Mouse (Mus musculus) liver, embryonic 14.5 days (tissue): ENCODE results near the gene Dalrd3. TPM values are rescaled to one million over a fixed set of nuclear protein-coding genes. Genes with fewer than 3 reads are reported as not detected.

Experiments
- ATAC-seq: fragments of 200-750 bp; cut with Nextera tagmentation; 2 replicates; pipeline ENCODE4 v1.8.0; 2017; ENCODE audit warnings: moderate number of reproducible peaks, mild to moderate bottlenecking, moderate library complexity; ENCODE audit not compliant: insufficient read depth
- DNase-seq, 3 experiments: peaks; one replicate each; pipeline ENCODE4 v3.0.0-alpha.2; 2012 to 2013; ENCODE audit warnings: low read depth in 3 of 3, low spot score in 3 of 3
- H3K27ac ChIP-seq: fragments of 300-500 bp; sonication (generic); 2 replicates; pipeline ENCODE4 v1.5.1; 2014; ENCODE audit warnings: moderate library complexity, mild to moderate bottlenecking, control low read depth, inconsistent platforms
- H3K27me3 ChIP-seq: fragments of 300-500 bp; sonication (generic); 2 replicates; pipeline ENCODE4 v1.6.1; 2014; ENCODE audit warnings: mild to moderate bottlenecking, low read length, moderate library complexity; ENCODE audit not compliant: control insufficient read depth, insufficient read depth
- H3K36me3 ChIP-seq: fragments of 300-500 bp; sonication (generic); replicated peaks from 2 replicates; pipeline ENCODE4 v1.6.1; 2014; ENCODE audit warnings: low read depth; ENCODE audit not compliant: control insufficient read depth, insufficient read depth
- H3K4me1 ChIP-seq, 2 experiments: fragments of 200-500 bp in 1 of 2; fragments of 300-500 bp in 1 of 2; sonication (generic) in 1 of 2; replicated peaks; 2 replicates each; pipeline ENCODE4 v1.6.1; 2012 to 2014; ENCODE audit warnings: antibody characterized with exemption in 1 of 2, inconsistent platforms in 1 of 2, low read length in 1 of 2; ENCODE audit not compliant: control insufficient read depth in 2 of 2, insufficient read depth in 2 of 2
- H3K4me2 ChIP-seq: fragments of 300-500 bp; sonication (generic); 2 replicates; pipeline ENCODE4 v1.6.1; 2014; ENCODE audit warnings: low read depth, mild to moderate bottlenecking, control low read depth, moderate library complexity
- H3K4me3 ChIP-seq, 2 experiments: fragments of 200-500 bp in 1 of 2; fragments of 300-500 bp in 1 of 2; sonication (generic) in 1 of 2; 2 replicates each; pipeline ENCODE4 v1.5.1; 2012 to 2014; ENCODE audit warnings: low read depth in 2 of 2, low read length in 2 of 2, mild to moderate bottlenecking in 2 of 2, control low read depth in 1 of 2, inconsistent platforms in 1 of 2, moderate library complexity in 1 of 2; ENCODE audit not compliant: insufficient read depth in 1 of 2
- H3K9ac ChIP-seq: fragments of 300-500 bp; sonication (generic); replicated peaks from 2 replicates; pipeline ENCODE4 v1.6.1; 2014; ENCODE audit warnings: mild to moderate bottlenecking, control low read depth, moderate library complexity
- H3K9me3 ChIP-seq: fragments of 300-500 bp; sonication (generic); 2 replicates; pipeline ENCODE4 v1.6.1; 2016; ENCODE audit warnings: low read length, mixed read lengths; ENCODE audit not compliant: control insufficient read depth
- CTCF ChIP-seq: IDR thresholded peaks from 2 replicates; pipeline ENCODE4 v1.5.1; 2016; ENCODE audit warnings: antibody characterized with exemption, low read depth, control low read depth
- EP300 ChIP-seq: IDR thresholded peaks from 2 replicates; pipeline ENCODE4 v1.6.1; 2016; ENCODE audit warnings: antibody characterized with exemption, low read depth
- WGBS: fragments of 180-500 bp; shearing (Covaris S2); extraction: QIAGEN DNeasy Blood & Tissue Kit; methylation state at CpG from one replicate; pipeline ENCODE4 v1.1.7; 2014; ENCODE audit not compliant: insufficient replicate concordance; 5-methylcytosine and 5-hydroxymethylcytosine counted together
- polyA plus RNA-seq, 2 experiments: library from polyadenylated mRNA; depleted of rRNA in 1 of 2; stranded (reverse) in 1 of 2; unstranded in 1 of 2; fragments of >200 nt; fragmentation: Nextera tagmentation in 1 of 2; extraction: Ambion mirVana in 1 of 2; gene quantifications; 2 replicates each; pipeline versions ENCODE4 v1.2.1 to v1.2.3; 2012 to 2014

The Dalrd3 gene
- polyA plus RNA-seq, 2 experiments: 26.4 to 43.8 TPM

DNA sequence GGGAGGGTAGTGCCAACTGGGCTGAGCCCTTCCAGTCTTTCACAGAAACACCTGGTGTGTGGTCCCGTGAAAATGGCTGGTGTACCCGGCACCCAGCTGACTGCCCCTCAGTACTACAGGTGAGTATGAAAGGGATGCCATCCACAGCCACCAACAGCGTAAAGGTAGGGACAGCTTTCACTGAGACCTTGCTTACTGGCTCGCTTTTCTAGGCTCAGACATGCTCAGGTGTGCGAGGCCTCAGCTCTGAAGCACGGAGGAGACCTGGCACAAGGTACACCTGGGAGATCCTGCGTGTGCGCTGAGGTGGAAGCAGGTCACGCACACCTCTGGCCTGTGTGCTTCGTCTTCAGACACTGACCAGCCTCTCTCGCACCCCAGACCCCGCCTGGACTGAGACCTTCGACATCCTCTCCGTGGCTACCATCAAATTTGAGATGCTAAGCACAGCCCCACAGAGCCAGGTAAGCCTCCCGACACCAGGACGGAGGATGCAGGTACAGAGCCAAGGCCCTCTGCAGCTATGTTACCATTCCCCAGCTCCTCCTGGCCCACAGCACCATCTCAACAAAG lies 1.8 kb downstream of the Dalrd3 start:
- Histone ChIP-seq H3K9ac (no peak overlapping the region), H3K4me3 (no peak overlapping the region), H3K4me2 (no peak overlapping the region), H3K36me3 (peaks cover 6% of the 10 kb centered on the region), H3K27me3 (no peaks in the 10 kb centered on the region), H3K9me3 (no peaks in the 10 kb centered on the region), H3K4me1 (peaks cover 12 to 17% of the 10 kb centered on the region in 2 experiments), H3K27ac (no peak overlapping the region)
- DNase-seq: no peak
- 86% methylated on average over 16 of the region's 16 CpGs for WGBS
- ATAC-seq: no peak
- TF ChIP-seq EP300: no peak

DNA sequence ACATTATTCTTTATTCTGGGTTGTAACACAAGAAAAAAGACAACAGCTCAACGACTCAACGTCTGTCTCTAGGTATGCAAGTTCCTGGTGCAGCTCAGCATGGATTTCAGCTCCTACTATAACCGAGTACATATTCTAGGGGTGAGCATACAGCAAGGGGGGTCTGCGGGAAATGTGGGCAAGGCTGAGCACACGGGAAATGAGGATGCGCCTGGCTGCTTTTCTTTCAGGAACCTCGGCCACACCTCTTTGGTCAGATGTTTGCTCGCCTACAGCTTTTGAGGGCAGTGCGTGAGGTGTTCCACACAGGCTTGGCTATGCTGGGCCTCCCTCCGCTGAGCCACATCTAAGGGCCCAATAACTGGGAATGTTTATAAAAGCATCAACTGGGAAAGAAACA lies 2.6 kb downstream of the Dalrd3 start:
- peaks cover 12 to 17% of the 10 kb centered on the region in 2 experiments for H3K4me1 ChIP-seq
- 72% methylated on average over 10 of the region's 10 CpGs for WGBS
- no peak overlapping the region for H3K4me2 ChIP-seq
- no peaks in the 10 kb centered on the region for H3K27me3 ChIP-seq
- no peak overlapping the region for H3K4me3 ChIP-seq
- ATAC-seq (no peak), DNase-seq (no peak)
- TF ChIP-seq EP300 (no peak), CTCF (no peak)
- no peaks in the 10 kb centered on the region for H3K9me3 ChIP-seq
- no peak overlapping the region for H3K9ac ChIP-seq
- H3K36me3 ChIP-seq: peaks cover 6% of the 10 kb centered on the region
- H3K27ac ChIP-seq: no peak overlapping the region

- ATAC-seq (no peak), DNase-seq (no peak)
- 66% methylated on average over 26 of the region's 26 CpGs for WGBS
- H3K27me3 ChIP-seq: no peaks in the 10 kb centered on the region
- H3K4me1 ChIP-seq: peaks cover 3 to 13% of the 10 kb centered on the region in 2 experiments
- no peak overlapping the region for H3K4me2 ChIP-seq
- H3K9me3 ChIP-seq: no peaks in the 10 kb centered on the region
- peaks cover 6% of the 10 kb centered on the region for H3K36me3 ChIP-seq
- H3K27ac ChIP-seq: no peak overlapping the region
- no peak overlapping the region for H3K4me3 ChIP-seq
- no peak overlapping the region for H3K9ac ChIP-seq
- TF ChIP-seq CTCF (peak; percentile 78), EP300 (no peak)
Measured at GRCm38 (mm10) chr9:108573774-108574690, 4.3 kb downstream of the Dalrd3 start.

- H3K36me3 ChIP-seq: peaks cover 6% of the 10 kb centered on the region
- WGBS: 73% methylated on average over 12 of the region's 12 CpGs
- peaks cover 3 to 15% of the 10 kb centered on the region in 2 experiments; a peak in 2 of 4 replicates for H3K4me1 ChIP-seq
- DNase-seq (no peak), ATAC-seq (no peak)
- H3K9me3 ChIP-seq: no peaks in the 10 kb centered on the region
- TF ChIP-seq CTCF (no peak), EP300 (no peak)
- H3K4me2 ChIP-seq: no peak overlapping the region
- no peak overlapping the region for H3K27ac ChIP-seq
- no peak overlapping the region for H3K9ac ChIP-seq
- H3K27me3 ChIP-seq: no peaks in the 10 kb centered on the region
- no peak overlapping the region for H3K4me3 ChIP-seq
Measured at GRCm38 (mm10) chr9:108574921-108575320, 5.2 kb downstream of the Dalrd3 start.
